Mouse (Mus musculus): Measurements from ENCODE around the gene Aoah. TPM values are rescaled to one million over a fixed set of nuclear protein-coding genes. Genes with fewer than 3 reads are reported as not detected.

Aoah gene
- polyA plus RNA-seq, 1 experiment from 2014 or later, result 2.1 TPM

GRCm38 (mm10) chr13:21013659-21014058 lies 219.7 kb downstream of the Aoah start:
- WGBS, result 72% methylated on average over 3 of the region's 3 CpGs

GRCm38 (mm10) chr13:21024831-21025230 lies 230.9 kb downstream of the Aoah start:
- no peak overlapping the region for H3K4me2 ChIP-seq
- H3K27me3 ChIP-seq (replicated peaks), result no peaks in the 10 kb centered on the region
- H3K9ac ChIP-seq, result no peak overlapping the region
- H3K36me3 ChIP-seq, result no peaks in the 10 kb centered on the region
- no peak overlapping the region for H3K27ac ChIP-seq
- H3K9me3 ChIP-seq, result no peaks in the 10 kb centered on the region
- H3K4me1 ChIP-seq, result no peaks in the 10 kb centered on the region
- no peak overlapping the region for H3K4me3 ChIP-seq (replicated peaks)
- ATAC-seq (ENCODE audit: insufficient read depth, low FRiP score, low read depth), result no peak
- WGBS, result 80% methylated on average over 5 of the region's 5 CpGs

More at GRCm38 (mm10) chr13:21013659-21014058, 219.7 kb downstream of the Aoah start:
- Histone ChIP-seq H3K36me3 (no peaks in the 10 kb centered on the region), H3K9me3 (no peaks in the 10 kb centered on the region), H3K4me1 (no peaks in the 10 kb centered on the region), H3K27ac (no peak overlapping the region), H3K4me3 (replicated peaks) (no peak overlapping the region), H3K4me2 (no peak overlapping the region), H3K9ac (no peak overlapping the region), H3K27me3 (replicated peaks) (no peaks in the 10 kb centered on the region)
- no peak for ATAC-seq (ENCODE audit: insufficient read depth, low FRiP score, low read depth)

- no peak overlapping the region for H3K4me2 ChIP-seq
- WGBS, result 63% methylated on average over 3 of the region's 3 CpGs
These were observed 239.3 kb downstream of the Aoah start for GRCm38 (mm10) chr13:21033176-21033575.

GRCm38 (mm10) chr13:21035011-21035410 lies 241.1 kb downstream of the Aoah start:
- Histone ChIP-seq H3K27ac (no peak overlapping the region), H3K4me1 (no peaks in the 10 kb centered on the region), H3K9ac (no peak overlapping the region), H3K36me3 (no peaks in the 10 kb centered on the region), H3K27me3 (replicated peaks) (no peaks in the 10 kb centered on the region), H3K9me3 (no peaks in the 10 kb centered on the region), H3K4me3 (replicated peaks) (no peak overlapping the region), H3K4me2 (no peak overlapping the region)
- ATAC-seq (ENCODE audit: insufficient read depth, low FRiP score, low read depth), result no peak
- 74% methylated on average over 3 of the region's 3 CpGs for WGBS

More at GRCm38 (mm10) chr13:21033176-21033575, 239.3 kb downstream of the Aoah start:
- Histone ChIP-seq H3K9ac (no peak overlapping the region), H3K27me3 (replicated peaks) (no peaks in the 10 kb centered on the region), H3K4me1 (no peaks in the 10 kb centered on the region), H3K36me3 (no peaks in the 10 kb centered on the region), H3K4me3 (replicated peaks) (no peak overlapping the region), H3K9me3 (no peaks in the 10 kb centered on the region), H3K27ac (no peak overlapping the region)
- no peak for ATAC-seq (ENCODE audit: insufficient read depth, low FRiP score, low read depth)

- Histone ChIP-seq H3K9ac (no peak overlapping the region), H3K9me3 (no peaks in the 10 kb centered on the region), H3K36me3 (no peaks in the 10 kb centered on the region), H3K4me1 (no peaks in the 10 kb centered on the region), H3K4me3 (replicated peaks) (no peak overlapping the region), H3K27ac (no peak overlapping the region), H3K4me2 (no peak overlapping the region), H3K27me3 (replicated peaks) (no peaks in the 10 kb centered on the region)
- ATAC-seq (ENCODE audit: insufficient read depth, low FRiP score, low read depth), result no peak
These were observed 242.1 kb downstream of the Aoah start for GRCm38 (mm10) chr13:21035981-21036380.

GRCm38 (mm10) chr13:21040589-21041199 lies 246.8 kb downstream of the Aoah start:
- no peaks in the 10 kb centered on the region for H3K36me3 ChIP-seq
- no peak for ATAC-seq (ENCODE audit: insufficient read depth, low FRiP score, low read depth)
- H3K27me3 ChIP-seq (replicated peaks), result no peaks in the 10 kb centered on the region
- H3K4me2 ChIP-seq, result no peak overlapping the region
- no peaks in the 10 kb centered on the region for H3K4me1 ChIP-seq
- no peak overlapping the region for H3K4me3 ChIP-seq (replicated peaks)
- H3K27ac ChIP-seq, result no peak overlapping the region
- H3K9ac ChIP-seq, result no peak overlapping the region
- H3K9me3 ChIP-seq, result no peaks in the 10 kb centered on the region
- 94% methylated on average over 2 of the region's 2 CpGs for WGBS

- Histone ChIP-seq H3K9me3 (no peaks in the 10 kb centered on the region), H3K27me3 (replicated peaks) (no peaks in the 10 kb centered on the region), H3K4me1 (no peaks in the 10 kb centered on the region), H3K36me3 (no peaks in the 10 kb centered on the region), H3K4me2 (no peak overlapping the region), H3K9ac (no peak overlapping the region), H3K4me3 (replicated peaks) (no peak overlapping the region), H3K27ac (no peak overlapping the region)
- 39% methylated on average over 1 of the region's 1 CpGs for WGBS
- ATAC-seq (ENCODE audit: insufficient read depth, low FRiP score, low read depth), result no peak
These were observed 256.2 kb downstream of the Aoah start for GRCm38 (mm10) chr13:21050118-21050517.

GRCm38 (mm10) chr13:21066021-21066420 lies 272.1 kb downstream of the Aoah start:
- H3K4me2 ChIP-seq, result no peak overlapping the region
- no peak overlapping the region for H3K27ac ChIP-seq
- no peaks in the 10 kb centered on the region for H3K36me3 ChIP-seq
- no peak overlapping the region for H3K4me3 ChIP-seq (replicated peaks)
- H3K9ac ChIP-seq, result no peak overlapping the region
- H3K9me3 ChIP-seq, result no peaks in the 10 kb centered on the region
- no peaks in the 10 kb centered on the region for H3K4me1 ChIP-seq
- 82% methylated on average over 2 of the region's 2 CpGs for WGBS
- no peak for ATAC-seq (ENCODE audit: insufficient read depth, low FRiP score, low read depth)
- no peaks in the 10 kb centered on the region for H3K27me3 ChIP-seq (replicated peaks)

GRCm38 (mm10) chr13:21074847-21075246 lies 280.9 kb downstream of the Aoah start, which contains the start of gene Olfr1370:
Gene Olfr1370, minus strand, starts transcription at chr13:21074947.
- no peak for ATAC-seq (ENCODE audit: insufficient read depth, low FRiP score, low read depth)
- Histone ChIP-seq H3K9me3 (no peaks in the 10 kb centered on the region), H3K27me3 (replicated peaks) (no peaks in the 10 kb centered on the region), H3K36me3 (no peaks in the 10 kb centered on the region), H3K4me2 (no peak within 1 kb of the TSS), H3K4me3 (replicated peaks) (no peak within 1 kb of the TSS), H3K4me1 (no peaks in the 10 kb centered on the region), H3K9ac (no peak within 1 kb of the TSS), H3K27ac (no peak within 1 kb of the TSS)
- WGBS, result 71% methylated on average over 3 of the region's 3 CpGs

GRCm38 (mm10) chr13:21082686-21083085 lies 288.8 kb downstream of the Aoah start:
- Histone ChIP-seq H3K4me1 (no peaks in the 10 kb centered on the region), H3K9me3 (no peaks in the 10 kb centered on the region), H3K27ac (no peak overlapping the region), H3K27me3 (replicated peaks) (no peaks in the 10 kb centered on the region), H3K36me3 (no peaks in the 10 kb centered on the region), H3K9ac (no peak overlapping the region), H3K4me3 (replicated peaks) (no peak overlapping the region), H3K4me2 (no peak overlapping the region)
- ATAC-seq (ENCODE audit: insufficient read depth, low FRiP score, low read depth), result no peak
- WGBS, result 56% methylated on average over 2 of the region's 2 CpGs

Data from stomach, embryonic 15.5 days (tissue).